ENCODE assay signal across 12 mouse cellular contexts in genomic region chr8:56682564-56682963, GRCm38 (mm10).
DNase-seq lines count a peak whose midpoint lies in the region; ATAC-seq and TF ChIP-seq lines count a peak whose summit lies in the region.
"Had no signal": no experiment of that assay in that cellular context is flagged by ENCODE, and none has a peak within 500 bp of the region (broad histone marks: within the 10 kb centered on the region; RNA-seq: fewer than 3 reads in every experiment).

No protein-coding gene starts in this region.

- no peaks in the 10 kb centered on the region for H3K36me3 ChIP-seq in kidney, postnatal 0 days (ENCODE audit: insufficient read depth, low read length)
- no peaks in the 10 kb centered on the region for H3K36me3 ChIP-seq in MEL (ENCODE audit: control insufficient read depth in 1 of 2, insufficient read depth in 2 of 2, low read length in 2 of 2)
- no peaks in the 10 kb centered on the region for H3K36me3 ChIP-seq in hindbrain, postnatal 0 days (ENCODE audit: insufficient read depth, low read length)
- H3K36me3 ChIP-seq: embryonic facial prominence, embryonic 15.5 days; liver, embryonic 13.5 days; midbrain, embryonic 10.5 days had no signal

- no peaks in the 10 kb centered on the region for H3K4me1 ChIP-seq in kidney, postnatal 0 days (replicated peaks; ENCODE audit: insufficient read depth, low read length)
- H3K4me1 ChIP-seq in MEL (ENCODE audit: control insufficient read depth in 1 of 2, insufficient read depth in 2 of 2, low read length in 2 of 2) = no peaks in the 10 kb centered on the region
- H3K4me1 ChIP-seq in hindbrain, postnatal 0 days (ENCODE audit: insufficient read depth, low read length) = no peaks in the 10 kb centered on the region
- H3K4me1 ChIP-seq: embryonic facial prominence, embryonic 15.5 days; liver, embryonic 13.5 days; midbrain, embryonic 10.5 days had no signal

- TF ChIP-seq CTCF in kidney, postnatal 0 days (IDR thresholded peaks at IDR 0.05; ENCODE audit: low read depth) = peak; percentile 68
- TF ChIP-seq CTCF in MEL (IDR thresholded peaks at IDR 0.05 in 2 of 3, conservative IDR thresholded peaks at IDR 0.05 in 1 of 3; ENCODE audit: control insufficient read depth in 1 of 3, insufficient read depth in 1 of 3, low read depth in 2 of 3, low read length in 3 of 3, poor library complexity in 1 of 3, severe bottlenecking in 1 of 3) = peak; percentile 6 to 61 (median 27); a peak in 3 of 6 replicates
- TF ChIP-seq CTCF in hindbrain, postnatal 0 days (IDR thresholded peaks at IDR 0.05; ENCODE audit: low read depth) = peak; percentile 68

- peak; percentile 46 for DNase-seq in embryo, embryonic 10 days (ENCODE audit: low spot score)
- DNase-seq in embryo, embryonic 9.5 days (ENCODE audit: extremely low spot score) = no peak
- DNase-seq in kidney, postnatal 0 days (ENCODE audit: low spot score) = peak; percentile 70
- no peak for DNase-seq in kidney, postnatal 36 days
- DNase-seq in MEL (ENCODE audit: low read depth, low spot score) = peak; percentile 42
- peak; percentile 60 for DNase-seq in hindbrain, postnatal 0 days (ENCODE audit: low spot score)
- no peak for DNase-seq in right cerebral cortex, postnatal 36 days (ENCODE audit: low spot score in 2 of 2)
- DNase-seq in thymus, adult 18-20 months = no peak
- DNase-seq: cerebellum, adult 18-20 months; liver, embryonic 13.5 days had no signal

- no peak overlapping the region for H3K27ac ChIP-seq in kidney, postnatal 0 days
- H3K27ac ChIP-seq in MEL (ENCODE audit: control insufficient read depth, low read depth, low read length) = no peak overlapping the region
- H3K27ac ChIP-seq in hindbrain, postnatal 0 days = no peak overlapping the region
- H3K27ac ChIP-seq: embryonic facial prominence, embryonic 15.5 days; liver, embryonic 13.5 days; midbrain, embryonic 10.5 days had no signal

- TF ChIP-seq POLR2A in MEL (IDR thresholded peaks at IDR 0.05; ENCODE audit: control insufficient read depth in 1 of 2, insufficient read depth in 1 of 2, low read depth in 1 of 2, low read length in 2 of 2, poor library complexity in 1 of 2) = no peak

- H3K9ac ChIP-seq in kidney, postnatal 0 days (ENCODE audit: low read depth, low read length) = no peak overlapping the region
- H3K9ac ChIP-seq in MEL (ENCODE audit: control insufficient read depth, low read depth, low read length, poor library complexity, severe bottlenecking) = no peak overlapping the region
- no peak overlapping the region for H3K9ac ChIP-seq in hindbrain, postnatal 0 days (replicated peaks; ENCODE audit: low read length)
- H3K9ac ChIP-seq: embryonic facial prominence, embryonic 15.5 days; liver, embryonic 13.5 days had no signal

- TF ChIP-seq RAD21 in MEL (IDR thresholded peaks at IDR 0.05; ENCODE audit: low read depth, low read length) = peak; percentile 57

- whole genome bisulfite sequencing in kidney, postnatal 0 days = 16% methylated on average over 3 of the region's 3 CpGs
- WGBS in hindbrain, postnatal 0 days = 23% methylated on average over 3 of the region's 3 CpGs

- H3K27me3 ChIP-seq in kidney, postnatal 0 days (ENCODE audit: insufficient read depth, low read length) = no peaks in the 10 kb centered on the region
- H3K27me3 ChIP-seq in MEL (ENCODE audit: control insufficient read depth in 1 of 2, insufficient read depth in 2 of 2, low read length in 2 of 2) = no peaks in the 10 kb centered on the region
- no peaks in the 10 kb centered on the region for H3K27me3 ChIP-seq in hindbrain, postnatal 0 days (ENCODE audit: insufficient read depth, low read length)
- H3K27me3 ChIP-seq: embryonic facial prominence, embryonic 15.5 days; liver, embryonic 13.5 days had no signal

- no peak overlapping the region for H3K4me3 ChIP-seq in kidney, postnatal 0 days (replicated peaks; ENCODE audit: low read depth, low read length)
- no peak overlapping the region for H3K4me3 ChIP-seq in MEL (ENCODE audit: control insufficient read depth in 1 of 2, insufficient read depth in 1 of 2, low read depth in 2 of 2, low read length in 2 of 2)
- H3K4me3 ChIP-seq in hindbrain, postnatal 0 days (ENCODE audit: low read length) = no peak overlapping the region
- H3K4me3 ChIP-seq: embryonic facial prominence, embryonic 15.5 days; liver, embryonic 13.5 days; midbrain, embryonic 10.5 days had no signal

- no peaks in the 10 kb centered on the region for H3K9me3 ChIP-seq in kidney, postnatal 0 days (replicated peaks; ENCODE audit: low read length)
- H3K9me3 ChIP-seq in MEL (replicated peaks; ENCODE audit: insufficient read depth, low read length) = no peaks in the 10 kb centered on the region
- H3K9me3 ChIP-seq in hindbrain, postnatal 0 days (ENCODE audit: low read length) = no peaks in the 10 kb centered on the region
- H3K9me3 ChIP-seq: embryonic facial prominence, embryonic 15.5 days; liver, embryonic 13.5 days; midbrain, embryonic 10.5 days had no signal

- no peak overlapping the region for H3K4me2 ChIP-seq in kidney, postnatal 0 days (ENCODE audit: low read length)
- no peak overlapping the region for H3K4me2 ChIP-seq in hindbrain, postnatal 0 days (ENCODE audit: low read depth, low read length)
- H3K4me2 ChIP-seq: embryonic facial prominence, embryonic 15.5 days; liver, embryonic 13.5 days had no signal

- no peak for TF ChIP-seq EP300 in MEL (IDR thresholded peaks at IDR 0.05; ENCODE audit: low read depth in 1 of 2, low read length in 2 of 2)

- no peaks in the 10 kb centered on the region for H3K79me2 ChIP-seq in MEL (ENCODE audit: control insufficient read depth, insufficient read depth, low read length, poor library complexity)

- ATAC-seq in kidney, postnatal 0 days (replicated peaks; ENCODE audit: low FRiP score, low read depth) = no peak
- no peak for ATAC-seq in hindbrain, postnatal 0 days

TF ChIP-seq in MEL, 35 proteins besides CTCF, POLR2A, EP300 and RAD21:
- TF ChIP-seq MYC (IDR thresholded peaks at IDR 0.05; ENCODE audit: low read depth, low read length) (no peak), SMC3 (IDR thresholded peaks at IDR 0.05; ENCODE audit: low read depth, low read length) (peak; percentile 56)

Comparison
In these comparisons a context has a peak if more than half of its experiments do, and no peak if none do; other contexts are left out.
1. DNase-seq: peak in embryo, embryonic 10 days (single experiment), kidney, postnatal 0 days (single experiment), MEL (single experiment) and hindbrain, postnatal 0 days (single experiment); none in embryo, embryonic 9.5 days (single experiment), kidney, postnatal 36 days (0 of 2), right cerebral cortex, postnatal 36 days (0 of 2) and thymus, adult 18-20 months (0 of 2).
2. Peak in every context shown above with its lines, with median percentiles within 50 percentile points of each other: CTCF ChIP-seq.